Mouse (Mus musculus): Measurements from ENCODE around the gene Rph3a. TPM values are rescaled to one million over a fixed set of nuclear protein-coding genes. Genes with fewer than 3 reads are reported as not detected.
"Not testable (repeated sequence)": the region's sequence is repeated elsewhere in the genome, so short reads cannot be mapped to it uniquely, and the experiment has no call there.

Rph3a gene
- polyA plus RNA-seq, 1 experiment from 2014 or later: 2.2 TPM

GRCm38 (mm10) chr5:120895231-120895900, 114.5 kb downstream of the Rph3a start:
- H3K9me3 ChIP-seq: no peaks in the 10 kb centered on the region
- WGBS: 86% methylated on average over 11 of the region's 11 CpGs
- no peak overlapping the region for H3K27ac ChIP-seq
- no peaks in the 10 kb centered on the region for H3K36me3 ChIP-seq
- no peak overlapping the region for H3K4me3 ChIP-seq
- no peaks in the 10 kb centered on the region for H3K4me1 ChIP-seq (replicated peaks)
- no peak for DNase-seq (ENCODE audit: low spot score)
- H3K27me3 ChIP-seq (ENCODE audit: insufficient read depth, poor library complexity, severe bottlenecking): no peaks in the 10 kb centered on the region

DNA sequence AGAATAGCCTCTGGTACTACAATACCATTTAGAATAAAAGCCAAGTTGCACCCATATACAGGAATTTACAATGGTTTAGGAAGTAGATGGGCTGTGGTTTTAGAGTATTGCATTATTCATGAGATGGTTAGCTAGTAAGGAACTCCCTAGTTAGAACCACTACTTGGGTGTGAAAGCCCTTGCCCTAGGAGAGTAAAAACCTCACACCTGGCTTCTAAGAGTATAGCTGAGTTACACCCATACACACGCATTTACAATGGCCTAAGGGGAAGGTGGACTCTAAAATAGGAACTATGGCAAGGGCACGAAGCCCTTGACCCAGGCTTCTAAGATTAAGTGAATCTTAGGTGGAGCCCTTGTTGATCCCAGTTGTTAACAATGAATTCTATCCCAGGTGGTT, 115.2 kb downstream of the Rph3a start:
- WGBS: 82% methylated on average over 2 of the region's 2 CpGs
- H3K27ac ChIP-seq; H3K27me3 ChIP-seq (ENCODE audit: insufficient read depth, poor library complexity, severe bottlenecking); H3K4me1 ChIP-seq (replicated peaks); H3K9me3 ChIP-seq; H3K4me3 ChIP-seq; DNase-seq (ENCODE audit: low spot score); H3K36me3 ChIP-seq: not testable (repeated sequence)

DNA sequence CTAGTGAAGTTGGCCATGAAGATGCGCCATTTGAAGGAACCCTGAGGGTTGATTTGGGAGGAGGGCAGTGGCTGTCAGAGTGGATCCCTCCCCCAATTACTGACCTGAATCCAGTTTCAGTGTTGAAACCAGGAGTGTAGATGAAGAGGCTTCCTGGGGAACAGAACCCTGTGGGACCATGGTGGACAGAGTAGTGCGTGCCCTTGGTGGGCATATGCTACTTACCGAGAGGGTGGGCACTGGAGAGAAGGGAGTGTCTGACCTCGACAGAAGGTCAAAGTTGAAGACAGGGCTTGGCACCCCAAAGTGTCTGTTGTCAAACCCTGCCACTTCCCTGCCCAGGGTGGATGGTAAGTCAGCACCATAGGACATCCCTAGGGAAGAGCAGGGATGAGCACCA, 116.0 kb downstream of the Rph3a start:
- H3K4me1 ChIP-seq (replicated peaks); DNase-seq (ENCODE audit: low spot score); H3K9me3 ChIP-seq; H3K4me3 ChIP-seq; H3K36me3 ChIP-seq; H3K27me3 ChIP-seq (ENCODE audit: insufficient read depth, poor library complexity, severe bottlenecking); H3K27ac ChIP-seq: not testable (repeated sequence)
- 97% methylated on average over 4 of the region's 4 CpGs for WGBS

GRCm38 (mm10) chr5:120892243-120892660, 117.6 kb downstream of the Rph3a start:
- Histone ChIP-seq H3K27me3 (ENCODE audit: insufficient read depth, poor library complexity, severe bottlenecking) (no peaks in the 10 kb centered on the region), H3K36me3 (no peaks in the 10 kb centered on the region), H3K9me3 (no peaks in the 10 kb centered on the region), H3K4me1 (replicated peaks) (no peaks in the 10 kb centered on the region), H3K27ac (no peak overlapping the region), H3K4me3 (no peak overlapping the region)
- 63% methylated on average over 2 of the region's 2 CpGs for WGBS
- no peak for DNase-seq (ENCODE audit: low spot score)

DNA sequence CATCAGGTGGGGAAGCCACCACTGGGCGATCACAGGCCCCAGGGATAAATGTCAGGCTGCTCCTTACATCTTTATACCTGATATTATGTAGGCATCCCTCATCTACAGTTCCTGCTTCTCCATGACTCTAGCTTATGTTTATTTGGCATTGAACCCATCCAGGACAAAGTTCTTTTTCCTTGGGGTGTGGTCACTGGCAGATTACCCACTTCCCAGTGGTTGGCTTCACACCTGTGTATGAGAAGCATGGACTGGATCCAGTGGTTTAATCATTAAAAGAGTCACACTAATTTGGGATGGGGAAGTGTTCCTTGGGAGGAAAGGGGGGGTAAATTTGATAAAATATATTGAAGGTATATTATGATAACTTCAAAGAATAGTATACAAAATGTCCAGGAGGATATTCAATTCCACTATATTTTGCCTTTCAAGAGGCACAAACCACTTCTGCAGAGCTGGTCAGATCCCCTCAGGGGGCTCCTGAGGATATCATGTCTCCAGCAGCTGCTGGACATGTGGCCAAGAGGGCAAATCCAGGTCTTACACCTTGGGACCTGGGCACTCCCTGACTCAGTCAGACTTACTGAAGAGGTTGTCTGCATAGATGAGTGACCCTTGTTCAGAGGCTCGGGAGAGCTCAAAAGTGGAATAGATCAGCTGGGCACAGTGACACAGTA, 118.2 kb downstream of the Rph3a start:
- not testable (repeated sequence) for DNase-seq (ENCODE audit: low spot score); H3K9me3 ChIP-seq; H3K36me3 ChIP-seq; H3K27me3 ChIP-seq (ENCODE audit: insufficient read depth, poor library complexity, severe bottlenecking); H3K4me1 ChIP-seq (replicated peaks); H3K27ac ChIP-seq; H3K4me3 ChIP-seq
- 77% methylated on average over 2 of the region's 2 CpGs for WGBS

DNA sequence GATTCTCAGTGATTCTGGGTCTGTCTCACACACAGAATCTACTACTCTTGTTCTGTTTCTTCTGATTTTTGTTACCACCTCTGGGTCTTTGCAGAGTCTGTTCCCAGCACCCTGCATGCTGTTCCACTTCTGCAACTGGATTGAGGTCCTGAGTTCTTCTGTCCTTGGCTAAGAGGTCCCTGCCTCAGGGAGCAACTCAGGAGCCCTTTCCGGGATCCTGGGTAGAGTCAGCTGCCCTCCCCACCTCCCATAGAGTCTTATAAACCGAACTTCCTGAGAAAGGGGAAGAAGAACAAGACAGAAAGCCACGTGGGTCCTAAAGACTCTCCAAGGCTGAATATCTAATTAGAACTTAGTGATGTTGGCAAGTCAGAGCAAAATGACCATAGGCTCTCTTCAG, 118.9 kb downstream of the Rph3a start:
- Histone ChIP-seq H3K4me1 (replicated peaks) (no peaks in the 10 kb centered on the region), H3K4me3 (no peak overlapping the region), H3K27ac (no peak overlapping the region), H3K9me3 (no peaks in the 10 kb centered on the region), H3K27me3 (ENCODE audit: insufficient read depth, poor library complexity, severe bottlenecking) (no peaks in the 10 kb centered on the region), H3K36me3 (no peaks in the 10 kb centered on the region)
- 65% methylated on average over 3 of the region's 3 CpGs for WGBS
- no peak for DNase-seq (ENCODE audit: low spot score)

Other genes with a start within 250 kb of the Rph3a start
- gene Oas3, start 232.4 kb downstream of the Rph3a start, polyA plus RNA-seq (2016; fragmentation: Nextera tagmentation; extraction: Ambion mirVana): 0.16 TPM in 2 replicates
- not detected in 2 replicates for gene Oas1e, start 214.6 kb downstream of the Rph3a start, polyA plus RNA-seq (2016; fragmentation: Nextera tagmentation; extraction: Ambion mirVana)
- gene Oas1c, start 197.6 kb downstream of the Rph3a start, polyA plus RNA-seq (2016; fragmentation: Nextera tagmentation; extraction: Ambion mirVana): 0.25 and 0.41 TPM in 2 replicates
- gene Oas1f, start 162.7 kb downstream of the Rph3a start, polyA plus RNA-seq (2016; fragmentation: Nextera tagmentation; extraction: Ambion mirVana): not detected in 2 replicates
- 0.09 TPM in 1 of 2 replicates, not detected in the other for gene Oas1h, start 148.7 kb downstream of the Rph3a start, polyA plus RNA-seq (2016; fragmentation: Nextera tagmentation; extraction: Ambion mirVana)
- 0.12 TPM in 1 of 2 replicates, not detected in the other for gene Oas1g, start 122.5 kb downstream of the Rph3a start, polyA plus RNA-seq (2016; fragmentation: Nextera tagmentation; extraction: Ambion mirVana)
- 0.85 and 1.1 TPM in 2 replicates for gene Oas1a, start 102.6 kb downstream of the Rph3a start, polyA plus RNA-seq (2016; fragmentation: Nextera tagmentation; extraction: Ambion mirVana)
- gene Oas1d, start 95.6 kb downstream of the Rph3a start, polyA plus RNA-seq (2016; fragmentation: Nextera tagmentation; extraction: Ambion mirVana): not detected in 2 replicates
- 20.4 and 23.1 TPM in 2 replicates for gene Ptpn11, start 181.3 kb upstream of the Rph3a start, polyA plus RNA-seq (2016; fragmentation: Nextera tagmentation; extraction: Ambion mirVana)
- gene Rpl6, start 194.4 kb upstream of the Rph3a start, polyA plus RNA-seq (2016; fragmentation: Nextera tagmentation; extraction: Ambion mirVana): 553 and 627 TPM in 2 replicates
- gene Hectd4, start 210.1 kb upstream of the Rph3a start, polyA plus RNA-seq (2016; fragmentation: Nextera tagmentation; extraction: Ambion mirVana): 5.4 and 6.6 TPM in 2 replicates

Measured in hindbrain, embryonic 10.5 days (tissue).